Mouse (Mus musculus): ENCODE results near the gene Sdcbp2. TPM values are rescaled to one million over a fixed set of nuclear protein-coding genes. Genes with fewer than 3 reads are reported as not detected.

Sdcbp2 gene
- polyA plus RNA-seq, 1 experiment = 1.8 TPM

- no peak for DNase-seq (ENCODE audit: extremely low spot score in 1 of 2, low spot score in 1 of 2)
Measured at GRCm38 (mm10) chr2:151626296-151626695, 53.9 kb downstream of the Sdcbp2 start.

- DNase-seq (ENCODE audit: extremely low spot score in 1 of 2, low spot score in 1 of 2) = no peak
Measured at GRCm38 (mm10) chr2:151628011-151628410, 55.6 kb downstream of the Sdcbp2 start.

GRCm38 (mm10) chr2:151629310-151629709, 56.9 kb downstream of the Sdcbp2 start:
- no peak for DNase-seq (ENCODE audit: extremely low spot score in 1 of 2, low spot score in 1 of 2)

DNA sequence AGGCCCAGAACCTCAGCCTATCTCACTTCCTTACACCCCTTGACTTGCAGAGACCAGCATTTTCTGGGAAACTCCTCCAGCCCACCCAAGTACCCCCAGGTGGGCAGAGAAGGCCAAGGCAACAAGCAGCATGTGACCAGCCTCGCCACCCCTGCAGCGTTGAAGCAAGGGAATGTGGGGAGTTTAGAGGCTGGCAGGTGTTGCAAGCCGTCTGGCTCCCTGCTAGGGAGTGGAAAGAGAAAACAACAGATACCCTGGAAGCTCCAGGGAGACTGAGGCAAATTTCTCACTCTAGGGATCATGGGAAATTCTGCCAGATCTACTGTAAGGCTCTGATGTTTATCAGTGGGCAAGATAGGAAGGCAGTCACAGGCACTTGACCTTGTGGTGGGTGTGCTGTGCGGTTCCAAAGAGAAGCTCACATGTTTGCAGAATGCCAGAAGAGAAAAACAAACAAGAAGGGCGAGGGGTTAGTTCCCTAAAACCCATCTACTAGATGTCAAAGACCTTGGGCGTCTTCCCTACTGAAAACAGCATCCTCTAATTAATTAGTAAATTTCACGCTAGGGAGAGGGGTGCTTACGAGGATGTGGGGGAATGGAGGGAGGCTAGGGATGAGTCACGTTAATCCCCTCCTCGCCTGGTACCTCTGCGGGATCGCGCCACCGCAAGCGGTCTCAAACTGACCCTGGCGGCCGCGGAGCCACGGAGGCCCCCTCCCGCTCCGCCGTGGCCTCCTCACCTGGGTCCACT, 59.2 kb downstream of the Sdcbp2 start:
- no peak for DNase-seq (ENCODE audit: extremely low spot score in 1 of 2, low spot score in 1 of 2)

GRCm38 (mm10) chr2:151632159-151632814, 59.9 kb downstream of the Sdcbp2 start, which contains the start of gene Snph:
TSS of gene Snph (minus strand) at chr2:151632593.
- peak; percentile 80 to 87 for DNase-seq (ENCODE audit: extremely low spot score in 1 of 2, low spot score in 1 of 2)

DNA sequence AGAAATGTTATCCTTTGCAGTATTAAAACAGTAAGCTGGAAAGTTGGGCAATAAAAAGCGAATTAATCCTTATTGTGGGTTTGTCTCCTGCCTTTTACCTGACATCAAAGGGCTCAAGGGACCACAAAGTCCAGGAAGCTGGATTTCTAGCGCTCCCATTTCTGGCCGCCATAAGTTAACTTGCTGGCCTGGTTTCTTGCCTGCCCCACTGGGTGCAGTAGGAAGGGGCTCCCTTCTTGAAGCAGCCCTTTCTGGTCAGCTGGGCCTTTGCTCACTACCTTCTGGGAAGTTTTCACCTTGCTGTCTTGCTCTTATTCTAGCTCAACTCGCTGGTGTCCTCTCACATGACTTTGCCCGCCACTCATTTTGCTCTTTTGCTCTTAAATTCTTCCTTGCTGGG, 60.6 kb downstream of the Sdcbp2 start:
- no peak for DNase-seq (ENCODE audit: extremely low spot score in 1 of 2, low spot score in 1 of 2)

- DNase-seq (ENCODE audit: extremely low spot score in 1 of 2, low spot score in 1 of 2) = peak in 1 of 2 experiments; percentile 64
Measured at GRCm38 (mm10) chr2:151634903-151635302, 62.5 kb downstream of the Sdcbp2 start.

- no peak for DNase-seq (ENCODE audit: extremely low spot score in 1 of 2, low spot score in 1 of 2)
Measured at GRCm38 (mm10) chr2:151635362-151636014, 63.1 kb downstream of the Sdcbp2 start.

GRCm38 (mm10) chr2:151636015-151636402, 63.6 kb downstream of the Sdcbp2 start:
- no peak for DNase-seq (ENCODE audit: extremely low spot score in 1 of 2, low spot score in 1 of 2)

Other genes starting within 250 kb of the Sdcbp2 start
- gene 4921509C19Rik, start 96.5 kb upstream of the Sdcbp2 start, polyA plus RNA-seq (2012; rRNA removed) = not detected in 2 replicates
- 149 and 154 TPM in 2 replicates for gene Nsfl1c, start 78.4 kb upstream of the Sdcbp2 start, polyA plus RNA-seq (2012; rRNA removed)
- 388 and 462 TPM in 2 replicates for gene Fkbp1a, start 30.1 kb upstream of the Sdcbp2 start, polyA plus RNA-seq (2012; rRNA removed)
- gene Snph, start 60.0 kb downstream of the Sdcbp2 start, polyA plus RNA-seq (2012; rRNA removed) = 157 and 159 TPM in 2 replicates
- gene Rad21l, start 95.9 kb downstream of the Sdcbp2 start, polyA plus RNA-seq (2012; rRNA removed) = 0.34 and 0.62 TPM in 2 replicates
- 6.3 and 7.1 TPM in 2 replicates for gene Tmem74b, start 129.4 kb downstream of the Sdcbp2 start, polyA plus RNA-seq (2012; rRNA removed)
- gene Psmf1, start 171.6 kb downstream of the Sdcbp2 start, polyA plus RNA-seq (2012; rRNA removed) = 38.7 and 41.4 TPM in 2 replicates